8 mouse cellular contexts compared by ENCODE assay signal in genomic region chr1:79711147-79712126, GRCm38 (mm10). TPM values are rescaled to one million over a fixed set of nuclear protein-coding genes. Genes with fewer than 3 reads are reported as not detected.
DNase-seq lines count a peak whose midpoint lies in the region; ATAC-seq lines count a peak whose summit lies in the region.

No protein-coding gene starts in this region.

- peak overlapping the region; percentile 52; the same call in 1 of the 2 replicates for H3K27ac ChIP-seq in hindbrain, embryonic 13.5 days
- H3K27ac ChIP-seq in hindbrain, embryonic 11.5 days (ENCODE audit: low read depth, low read length) = no peak overlapping the region
- H3K27ac ChIP-seq in heart, embryonic 15.5 days = peak overlapping the region; percentile 10; the same call in 1 of the 2 replicates

- peaks cover 8% of the 10 kb centered on the region for H3K4me1 ChIP-seq in hindbrain, embryonic 13.5 days (replicated peaks)
- no peaks in the 10 kb centered on the region for H3K4me1 ChIP-seq in hindbrain, embryonic 11.5 days (replicated peaks; ENCODE audit: control insufficient read depth, insufficient read depth, low read length)
- H3K4me1 ChIP-seq in heart, embryonic 15.5 days (replicated peaks) = peaks cover 7% of the 10 kb centered on the region

- H3K36me3 ChIP-seq in hindbrain, embryonic 13.5 days = peaks cover 56% of the 10 kb centered on the region
- 0 out of 2 replicates have a peak, but pooled peaks cover 4% of the 10 kb centered on the region for H3K36me3 ChIP-seq in hindbrain, embryonic 11.5 days (ENCODE audit: control insufficient read depth, insufficient read depth, low read length)
- H3K36me3 ChIP-seq in heart, embryonic 15.5 days = peaks cover 33% of the 10 kb centered on the region

- H3K4me2 ChIP-seq in hindbrain, embryonic 13.5 days = no peak overlapping the region
- H3K4me2 ChIP-seq in hindbrain, embryonic 11.5 days (replicated peaks; ENCODE audit: low read depth, low read length) = no peak overlapping the region
- H3K4me2 ChIP-seq in heart, embryonic 15.5 days = no peak overlapping the region

- H3K27me3 ChIP-seq in hindbrain, embryonic 13.5 days = no peaks in the 10 kb centered on the region
- no peaks in the 10 kb centered on the region for H3K27me3 ChIP-seq in hindbrain, embryonic 11.5 days (ENCODE audit: control insufficient read depth, insufficient read depth, low read length)
- no peaks in the 10 kb centered on the region for H3K27me3 ChIP-seq in heart, embryonic 15.5 days

- no peak overlapping the region for H3K4me3 ChIP-seq in hindbrain, embryonic 13.5 days
- no peak overlapping the region for H3K4me3 ChIP-seq in hindbrain, embryonic 11.5 days (ENCODE audit: low read depth, low read length)
- H3K4me3 ChIP-seq in heart, embryonic 15.5 days = no peak overlapping the region

- no peaks in the 10 kb centered on the region for H3K9me3 ChIP-seq in hindbrain, embryonic 13.5 days
- H3K9me3 ChIP-seq in hindbrain, embryonic 11.5 days (ENCODE audit: control insufficient read depth, low read length) = no peaks in the 10 kb centered on the region
- H3K9me3 ChIP-seq in heart, embryonic 15.5 days (replicated peaks) = no peaks in the 10 kb centered on the region

- no peak for ATAC-seq in hindbrain, embryonic 13.5 days (ENCODE audit: low FRiP score)
- ATAC-seq in hindbrain, embryonic 11.5 days (ENCODE audit: low FRiP score) = no peak
- ATAC-seq in heart, embryonic 15.5 days (replicated peaks; ENCODE audit: insufficient number of reproducible peaks, insufficient read depth, low FRiP score, low read depth) = no peak

- DNase-seq in hindbrain, embryonic 11.5 days (ENCODE audit: low spot score) = no peak
- peak; percentile 62 for DNase-seq in CD4-positive helper T cell, adult 2 months (ENCODE audit: low read depth, low spot score)
- peak; percentile 54 for DNase-seq in lung, postnatal 36 days
- no peak for DNase-seq in adrenal gland, postnatal 36 days
- no peak for DNase-seq in c-Kit-positive CD71-positive TER-119-positive erythroid progenitor cells, embryonic 14.5 days (ENCODE audit: low spot score)
- no peak for DNase-seq in urinary bladder, adult 2 months (ENCODE audit: low spot score)

- 0 out of 2 replicates have a peak overlapping the region, but pooled peaks have one; percentile 8 for H3K9ac ChIP-seq in hindbrain, embryonic 13.5 days
- H3K9ac ChIP-seq in hindbrain, embryonic 11.5 days (ENCODE audit: low read depth, low read length) = no peak overlapping the region
- H3K9ac ChIP-seq in heart, embryonic 15.5 days = no peak overlapping the region

- whole genome bisulfite sequencing in hindbrain, embryonic 13.5 days = 83% methylated on average over 18 of the region's 18 CpGs
- WGBS in hindbrain, embryonic 11.5 days = 87% methylated on average over 18 of the region's 18 CpGs
- WGBS in heart, embryonic 15.5 days = 63% methylated on average over 18 of the region's 18 CpGs

RNA-seq across cellular contexts. Expression of gene Ap1s3, which starts 39.7 kb away (rescaled TPM):
- 0.16 TPM in 1 of 2 replicates, not detected in the other for polyA plus RNA-seq in hindbrain, embryonic 13.5 days (2015; fragmentation: Nextera tagmentation; extraction: Ambion mirVana)
- polyA plus RNA-seq in hindbrain, embryonic 11.5 days (2014; fragmentation: Nextera tagmentation; extraction: Ambion mirVana) = 0.18 and 0.29 TPM in 2 replicates
- 0.09 and 0.51 TPM in 2 replicates for polyA plus RNA-seq in heart, embryonic 15.5 days (2015; fragmentation: Nextera tagmentation; extraction: Ambion mirVana)
- 1 to 10 TPM in 1 of 2 experiments, under 1 TPM in 1; 0.26 to 1.1 TPM for total RNA-seq in adrenal gland, postnatal 36 days (2021)
- 9.7 and 13.3 TPM in 2 replicates for polyA plus RNA-seq in urinary bladder, adult 2 months (2012; rRNA removed)

Comparison
In these comparisons a context has a peak if more than half of its experiments do, and no peak if none do; other contexts are left out.
1. DNase-seq: peak in CD4-positive helper T cell, adult 2 months (single experiment) and lung, postnatal 36 days (single experiment); none in hindbrain, embryonic 11.5 days (single experiment), adrenal gland, postnatal 36 days (0 of 2), c-Kit-positive CD71-positive TER-119-positive erythroid progenitor cells, embryonic 14.5 days (single experiment) and urinary bladder, adult 2 months (single experiment).